Mouse (Mus musculus) brown adipose tissue, adult 24 weeks (tissue): ENCODE measurements around the gene Thbs2. TPM values are rescaled to one million over a fixed set of nuclear protein-coding genes. Genes with fewer than 3 reads are reported as not detected.

Experiments used
- H3K27ac ChIP-seq: fragments of 200-500 bp; replicated peaks from 2 replicates; pipeline ENCODE4 v1.5.1; 2012; ENCODE audit warnings: low read depth, mild to moderate bottlenecking, low read length
- H3K4me1 ChIP-seq: fragments of 200-500 bp; 2 replicates; pipeline ENCODE4 v1.6.1; 2012; ENCODE audit warnings: low read length, mixed read lengths; ENCODE audit not compliant: control insufficient read depth, insufficient read depth, insufficient read length
- H3K4me3 ChIP-seq: fragments of 200-500 bp; 2 replicates; pipeline ENCODE4 v1.5.1; 2012; ENCODE audit warnings: low read depth, mild to moderate bottlenecking, low read length, moderate library complexity; ENCODE audit not compliant: insufficient read depth
- polyA plus RNA-seq: library from polyadenylated mRNA; stranded (reverse); fragments of >200 nt; gene quantifications from 2 replicates; pipeline ENCODE4 v1.2.4, GENCODE M21; 2012; ENCODE audit not compliant: missing spikeins, insufficient read depth, insufficient read length

Thbs2 gene
- polyA plus RNA-seq, 1 experiment = 2.8 TPM

DNA sequence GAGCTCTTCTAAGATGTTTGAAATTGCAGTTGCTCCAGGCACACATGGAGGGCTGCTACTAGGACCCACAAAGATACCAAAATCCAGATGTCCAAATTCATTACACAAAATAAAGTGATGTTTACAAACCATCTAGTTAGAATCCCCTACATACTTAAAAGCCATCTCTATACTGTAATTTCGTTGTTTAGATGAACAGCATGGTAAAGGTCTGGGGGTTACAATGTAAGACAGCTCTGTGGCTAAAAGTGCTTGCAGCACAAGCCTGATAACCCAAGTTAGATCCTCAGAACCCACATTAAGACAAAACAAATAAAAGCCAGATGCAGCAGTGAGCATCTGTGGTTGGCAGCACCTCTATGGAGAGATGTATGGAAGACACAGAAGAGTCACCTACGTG is 18.5 kb downstream of the Thbs2 start:
- Histone ChIP-seq H3K4me1 (peaks cover 3% of the 10 kb centered on the region), H3K4me3 (no peak overlapping the region), H3K27ac (no peak overlapping the region)

DNA sequence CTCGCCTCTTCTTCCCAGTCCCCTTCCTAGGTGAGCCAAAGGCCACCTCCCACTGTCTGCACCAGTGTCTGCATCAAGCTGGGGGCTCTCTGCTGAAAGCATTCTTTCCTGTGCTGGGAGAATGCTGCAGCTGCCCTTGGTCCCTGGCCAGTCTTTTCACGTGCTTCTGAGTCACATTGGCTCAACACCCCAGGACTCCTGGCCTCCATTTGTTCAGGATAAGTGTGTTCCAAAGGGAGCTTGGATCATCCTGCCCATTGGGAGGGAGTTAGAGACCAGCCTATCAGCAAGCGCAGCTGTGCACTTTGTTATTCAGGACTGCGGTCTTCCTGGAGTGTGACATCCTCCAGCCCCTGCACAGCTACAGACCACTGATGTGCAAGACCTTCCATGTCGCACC is 21.6 kb downstream of the Thbs2 start:
- H3K27ac ChIP-seq = no peak overlapping the region
- H3K4me3 ChIP-seq = no peak overlapping the region
- no peaks in the 10 kb centered on the region; the same call in 1 of the 2 replicates for H3K4me1 ChIP-seq

GRCm38 (mm10) chr17:14667225-14667624 is 26.8 kb downstream of the Thbs2 start:
- no peak overlapping the region for H3K4me3 ChIP-seq
- no peaks in the 10 kb centered on the region for H3K4me1 ChIP-seq
- no peak overlapping the region for H3K27ac ChIP-seq

- Histone ChIP-seq H3K4me1 (no peaks in the 10 kb centered on the region), H3K4me3 (no peak overlapping the region), H3K27ac (no peak overlapping the region)
These were observed 27.6 kb downstream of the Thbs2 start for GRCm38 (mm10) chr17:14666451-14666850.

- no peaks in the 10 kb centered on the region for H3K4me1 ChIP-seq
- no peak overlapping the region for H3K27ac ChIP-seq
These were observed 30.7 kb downstream of the Thbs2 start for GRCm38 (mm10) chr17:14663366-14663765.

GRCm38 (mm10) chr17:14662409-14662808 is 31.6 kb downstream of the Thbs2 start:
- no peaks in the 10 kb centered on the region for H3K4me1 ChIP-seq
- no peak overlapping the region for H3K4me3 ChIP-seq
- H3K27ac ChIP-seq = no peak overlapping the region

More at GRCm38 (mm10) chr17:14663366-14663765, 30.7 kb downstream of the Thbs2 start:
- no peak overlapping the region for H3K4me3 ChIP-seq

- peaks cover 3% of the 10 kb centered on the region; the same call in 1 of the 2 replicates for H3K4me1 ChIP-seq
- H3K4me3 ChIP-seq = no peak overlapping the region
- no peak overlapping the region for H3K27ac ChIP-seq
These were observed 34.3 kb downstream of the Thbs2 start for GRCm38 (mm10) chr17:14659746-14660145.

DNA sequence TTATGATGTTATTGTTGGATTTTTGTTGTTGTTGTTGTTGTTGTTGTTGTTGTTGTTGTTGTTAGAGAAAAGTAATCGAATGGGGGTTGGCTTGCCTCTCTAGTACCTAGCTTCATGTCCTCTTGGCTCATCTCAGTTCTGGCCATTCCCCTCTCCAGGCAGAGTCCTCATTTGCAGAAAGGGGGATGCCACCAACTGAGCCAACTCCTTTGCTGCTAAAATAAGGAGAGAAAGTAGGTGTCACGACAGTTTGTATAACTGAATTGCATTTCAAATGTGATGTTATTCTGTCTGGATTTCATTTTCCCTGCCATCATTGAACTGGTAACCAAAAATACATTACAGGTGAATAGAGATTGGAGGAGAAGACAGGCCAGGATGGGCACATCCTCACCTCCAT is 35.9 kb downstream of the Thbs2 start:
- H3K4me3 ChIP-seq = no peak overlapping the region
- no peak overlapping the region for H3K27ac ChIP-seq
- H3K4me1 ChIP-seq = peaks cover 3% of the 10 kb centered on the region; the same call in 1 of the 2 replicates

DNA sequence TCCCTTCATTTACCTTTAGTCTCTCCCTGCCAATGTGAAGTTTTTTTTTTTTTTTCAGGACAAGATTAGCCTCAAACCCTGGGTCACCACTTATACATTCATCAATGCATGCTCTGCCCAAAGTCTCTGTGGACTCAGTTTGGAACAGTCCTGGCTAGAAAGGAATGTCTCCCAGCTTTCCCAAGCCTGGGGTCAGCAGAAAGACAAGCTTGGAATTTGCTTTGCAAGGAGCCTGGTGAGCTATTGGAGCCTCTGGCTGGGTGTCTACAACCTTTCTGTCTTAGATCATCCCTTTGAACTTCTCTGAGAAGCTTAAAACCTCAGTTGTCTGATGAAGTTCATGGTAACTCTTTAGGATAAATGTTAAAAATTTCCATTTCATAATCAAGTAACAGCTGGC is 36.9 kb downstream of the Thbs2 start:
- no peak overlapping the region for H3K27ac ChIP-seq
- H3K4me3 ChIP-seq = no peak overlapping the region

GRCm38 (mm10) chr17:14654981-14655380 is 39.1 kb downstream of the Thbs2 start:
- Histone ChIP-seq H3K4me3 (no peak overlapping the region), H3K4me1 (peaks cover 3% of the 10 kb centered on the region; the same call in 1 of the 2 replicates), H3K27ac (no peak overlapping the region)

More for the DNA sequence above, 36.9 kb downstream of the Thbs2 start:
- H3K4me1 ChIP-seq = peaks cover 3% of the 10 kb centered on the region; the same call in 1 of the 2 replicates

GRCm38 (mm10) chr17:14652013-14652412 is 42.0 kb downstream of the Thbs2 start:
- Histone ChIP-seq H3K4me1 (peaks cover 3% of the 10 kb centered on the region; the same call in 1 of the 2 replicates), H3K27ac (no peak overlapping the region), H3K4me3 (no peak overlapping the region)

DNA sequence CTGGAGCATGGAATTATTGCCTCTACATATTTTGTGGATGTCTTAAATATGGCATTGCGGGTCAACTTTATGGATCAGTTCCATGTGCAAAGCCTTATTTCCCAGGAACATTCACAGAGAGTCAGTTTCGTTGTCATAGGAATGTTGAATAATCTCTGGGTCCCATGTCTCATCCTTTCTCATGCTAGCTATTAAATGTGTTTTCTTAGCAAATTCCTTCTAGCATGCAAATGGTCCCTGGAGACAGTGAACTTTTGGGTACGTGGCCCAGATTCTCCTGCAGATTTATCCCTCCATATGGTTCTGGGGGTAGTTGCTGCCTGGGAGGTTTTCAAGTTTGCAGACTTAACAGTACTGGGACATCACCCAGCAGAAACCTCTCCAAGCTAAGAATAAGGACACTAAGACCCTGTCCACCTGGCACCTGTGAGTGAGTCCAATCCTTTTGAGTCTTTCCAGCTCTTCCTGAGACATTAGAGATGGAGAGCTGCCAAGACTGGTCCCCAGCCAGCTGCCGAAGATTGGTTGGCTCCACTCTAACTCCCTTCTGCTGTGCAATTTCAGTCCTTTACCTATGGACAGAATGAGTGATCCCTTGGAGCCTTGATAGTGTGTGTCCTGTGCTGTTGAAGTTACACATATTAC is 45.9 kb downstream of the Thbs2 start:
- no peak overlapping the region for H3K4me3 ChIP-seq
- H3K4me1 ChIP-seq = no peaks in the 10 kb centered on the region
- no peak overlapping the region for H3K27ac ChIP-seq

- no peak overlapping the region for H3K27ac ChIP-seq
- no peak overlapping the region for H3K4me3 ChIP-seq
- peaks cover 2% of the 10 kb centered on the region; the same call in 1 of the 2 replicates for H3K4me1 ChIP-seq
These were observed 50.0 kb downstream of the Thbs2 start for GRCm38 (mm10) chr17:14643996-14644395.

DNA sequence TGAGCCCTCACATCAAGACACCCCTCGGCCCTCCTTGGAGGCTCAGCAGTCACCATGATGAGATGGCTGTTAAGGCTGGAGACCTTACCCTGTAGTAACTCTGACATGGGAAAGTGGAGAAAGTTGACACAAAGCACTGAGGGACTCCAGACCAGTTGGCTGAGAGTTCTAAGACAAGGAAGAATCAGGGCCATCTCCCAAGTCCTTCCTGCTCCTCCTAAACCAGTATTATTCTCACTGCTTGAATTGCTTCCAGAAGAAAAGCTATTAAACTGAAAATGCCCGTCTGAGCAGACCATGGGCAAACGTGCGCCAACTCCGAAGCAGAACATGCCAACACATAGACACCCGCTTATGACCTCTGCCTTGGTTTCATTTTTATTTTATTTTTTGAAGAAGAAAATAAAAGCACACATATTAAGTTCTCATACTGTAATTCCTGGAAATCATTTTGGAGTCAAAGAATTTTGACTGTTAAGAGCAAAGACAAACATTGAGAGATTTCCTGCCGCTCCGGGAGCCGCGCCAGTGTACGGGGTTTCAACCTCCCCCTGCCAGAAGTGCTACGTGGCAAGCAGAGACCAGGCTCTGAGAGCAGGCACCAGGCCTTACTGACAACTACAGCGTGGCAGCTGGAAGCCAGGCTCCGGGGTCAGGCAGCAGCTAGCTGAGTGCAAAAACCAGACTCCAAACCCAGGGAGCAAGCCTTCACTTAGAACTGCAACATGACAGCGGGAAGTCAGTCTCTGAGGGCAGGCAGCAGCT is 53.5 kb downstream of the Thbs2 start:
- no peak overlapping the region; the same call in 1 of the 2 replicates for H3K27ac ChIP-seq
- peak overlapping the region; percentile 21; the same call in 1 of the 2 replicates for H3K4me3 ChIP-seq
- H3K4me1 ChIP-seq = peaks cover 2% of the 10 kb centered on the region; the same call in 1 of the 2 replicates

GRCm38 (mm10) chr17:14635546-14636323 is 58.3 kb downstream of the Thbs2 start:
- Histone ChIP-seq H3K27ac (no peak overlapping the region), H3K4me3 (no peak overlapping the region), H3K4me1 (peaks cover under 1% of the 10 kb centered on the region; the same call in 1 of the 2 replicates)
